Mouse (Mus musculus) MEL (cell line): ENCODE measurements around the gene Creb5. TPM values are rescaled to one million over a fixed set of nuclear protein-coding genes. Genes with fewer than 3 reads are reported as not detected.

ENCODE experiments used
- DNase-seq: peaks from one replicate; pipeline ENCODE4 v3.0.0; 2011; ENCODE audit warnings: low read depth, low spot score
- H3K27ac ChIP-seq: 2 replicates; pipeline ENCODE4 v1.5.1; 2012; ENCODE audit warnings: low read depth, mild to moderate bottlenecking, control low read depth, low read length, moderate library complexity; ENCODE audit not compliant: control insufficient read depth
- H3K27me3 ChIP-seq, 2 experiments: fragments of 150-350 bp in 1 of 2; sonication (generic) in 1 of 2; 2 replicates each; pipeline ENCODE4 v1.6.1; 2012; ENCODE audit warnings: low read length in 2 of 2, mild to moderate bottlenecking in 2 of 2, improper control_type of control experiment in 1 of 2, moderate library complexity in 1 of 2; ENCODE audit not compliant: insufficient read depth in 2 of 2, control insufficient read depth in 1 of 2
- H3K36me3 ChIP-seq, 2 experiments: 2 replicates each; pipeline ENCODE4 v1.6.1; 2012 to 2014; ENCODE audit warnings: low read length in 2 of 2, improper control_type of control experiment in 1 of 2, inconsistent platforms in 1 of 2, mild to moderate bottlenecking in 1 of 2; ENCODE audit not compliant: insufficient read depth in 2 of 2, control insufficient read depth in 1 of 2
- H3K4me1 ChIP-seq, 2 experiments: fragments of 150-350 bp in 1 of 2; sonication (generic) in 1 of 2; 2 replicates each; pipeline ENCODE4 v1.6.1; 2012; ENCODE audit warnings: low read length in 2 of 2, improper control_type of control experiment in 1 of 2, mild to moderate bottlenecking in 1 of 2; ENCODE audit not compliant: insufficient read depth in 2 of 2, control insufficient read depth in 1 of 2
- H3K4me3 ChIP-seq, 2 experiments: fragments of 150-350 bp in 1 of 2; sonication (generic) in 1 of 2; 2 replicates each; pipeline ENCODE4 v1.5.1; 2012; ENCODE audit warnings: low read depth in 2 of 2, low read length in 2 of 2, mild to moderate bottlenecking in 2 of 2, moderate library complexity in 2 of 2, control low read depth in 1 of 2, improper control_type of control experiment in 1 of 2; ENCODE audit not compliant: control insufficient read depth in 1 of 2, insufficient read depth in 1 of 2
- H3K79me2 ChIP-seq: 2 replicates; pipeline ENCODE4 v1.6.1; 2012; ENCODE audit warnings: mild to moderate bottlenecking, low read length, moderate library complexity; ENCODE audit not compliant: control insufficient read depth, poor library complexity, insufficient read depth
- H3K9ac ChIP-seq: 2 replicates; pipeline ENCODE4 v1.6.1; 2012; ENCODE audit warnings: low read depth, mild to moderate bottlenecking, control low read depth, low read length, moderate library complexity; ENCODE audit not compliant: control insufficient read depth, poor library complexity, severe bottlenecking
- H3K9me3 ChIP-seq: fragments of 150-350 bp; sonication (generic); replicated peaks from 2 replicates; pipeline ENCODE4 v1.6.1; 2012; ENCODE audit warnings: mild to moderate bottlenecking, low read length, improper control_type of control experiment, moderate library complexity; ENCODE audit not compliant: insufficient read depth
- BHLHE40 ChIP-seq: IDR thresholded peaks from 2 replicates; pipeline ENCODE4 v1.6.1; 2012; ENCODE audit warnings: low read depth, mild to moderate bottlenecking, inconsistent platforms, low read length, improper control_type of control experiment, borderline replicate concordance
- CHD1 ChIP-seq: IDR thresholded peaks from 2 replicates; pipeline ENCODE4 v1.6.1; 2012; ENCODE audit warnings: low read depth, mild to moderate bottlenecking, inconsistent platforms, low read length, improper control_type of control experiment
- CHD2 ChIP-seq: IDR thresholded peaks from 2 replicates; pipeline ENCODE4 v1.6.1; 2011; ENCODE audit warnings: low read length, improper control_type of control experiment
- CTCF ChIP-seq, 3 experiments: IDR thresholded peaks in 2 of 3; conservative IDR thresholded peaks in 1 of 3; 2 replicates each; pipeline ENCODE4 v1.5.1; 2011 to 2012; ENCODE audit warnings: low read length in 3 of 3, low read depth in 2 of 3, mild to moderate bottlenecking in 2 of 3, improper control_type of control experiment in 1 of 3, inconsistent platforms in 1 of 3, mixed read lengths in 1 of 3, moderate library complexity in 1 of 3; ENCODE audit not compliant: control insufficient read depth in 1 of 3, insufficient read depth in 1 of 3, poor library complexity in 1 of 3, severe bottlenecking in 1 of 3
- ELF1 ChIP-seq: IDR thresholded peaks from 2 replicates; pipeline ENCODE4 v1.6.1; 2014; ENCODE audit warnings: low read depth, mild to moderate bottlenecking, inconsistent platforms, low read length, improper control_type of control experiment, moderate library complexity
- EP300 ChIP-seq, 2 experiments: IDR thresholded peaks; 2 replicates each; pipeline ENCODE4 v1.6.1; 2011; ENCODE audit warnings: improper control_type of control experiment in 2 of 2, low read length in 2 of 2, low read depth in 1 of 2, mild to moderate bottlenecking in 1 of 2
- ETS1 ChIP-seq: IDR thresholded peaks from 2 replicates; pipeline ENCODE4 v1.6.1; 2012; ENCODE audit warnings: low read depth, mild to moderate bottlenecking, inconsistent platforms, low read length, improper control_type of control experiment, moderate library complexity
- GABPA ChIP-seq: IDR thresholded peaks from 2 replicates; pipeline ENCODE4 v1.6.1; 2012; ENCODE audit warnings: low read depth, mild to moderate bottlenecking, inconsistent platforms, low read length, improper control_type of control experiment, moderate library complexity
- GATA1 ChIP-seq: IDR thresholded peaks from 2 replicates; pipeline ENCODE4 v1.6.1; 2011; ENCODE audit warnings: low read depth, low read length, improper control_type of control experiment
- HCFC1 ChIP-seq: IDR thresholded peaks from 2 replicates; pipeline ENCODE4 v1.6.1; 2012; ENCODE audit warnings: low read depth, mild to moderate bottlenecking, inconsistent platforms, low read length, improper control_type of control experiment, moderate library complexity
- JUND ChIP-seq: IDR thresholded peaks from 2 replicates; pipeline ENCODE4 v1.6.1; 2011; ENCODE audit warnings: low read depth, mild to moderate bottlenecking, improper control_type of control experiment, low read length
- KAT2A ChIP-seq: conservative IDR thresholded peaks from 2 replicates; pipeline ENCODE4 v1.6.1; 2012; ENCODE audit warnings: low read depth, low read length, improper control_type of control experiment, inconsistent platforms
- MEF2A ChIP-seq: IDR thresholded peaks from 2 replicates; pipeline ENCODE4 v1.6.1; 2014; ENCODE audit warnings: low read depth, mild to moderate bottlenecking, inconsistent platforms, low read length, improper control_type of control experiment; ENCODE audit not compliant: poor library complexity, insufficient replicate concordance, severe bottlenecking; ENCODE audit errors: extremely low read depth
- MYB ChIP-seq: IDR thresholded peaks from 2 replicates; pipeline ENCODE4 v1.6.1; 2011; ENCODE audit warnings: mild to moderate bottlenecking, low read depth, low read length, improper control_type of control experiment
- NRF1 ChIP-seq: IDR thresholded peaks from 2 replicates; pipeline ENCODE4 v1.6.1; 2014; ENCODE audit warnings: low read depth, mild to moderate bottlenecking, inconsistent platforms, low read length, improper control_type of control experiment, moderate library complexity; ENCODE audit not compliant: poor library complexity, insufficient read depth, severe bottlenecking
- POLR2A ChIP-seq, 2 experiments: IDR thresholded peaks; 2 replicates each; pipeline ENCODE4 v1.6.1; 2011 to 2012; ENCODE audit warnings: low read length in 2 of 2, mild to moderate bottlenecking in 2 of 2, control low read depth in 1 of 2, improper control_type of control experiment in 1 of 2, low read depth in 1 of 2, moderate library complexity in 1 of 2; ENCODE audit not compliant: control insufficient read depth in 1 of 2, insufficient read depth in 1 of 2, poor library complexity in 1 of 2
- POLR2AphosphoS2 ChIP-seq: IDR thresholded peaks from 2 replicates; pipeline ENCODE4 v1.6.1; 2011; ENCODE audit warnings: low read length, improper control_type of control experiment
- POLR2AphosphoS5 ChIP-seq: IDR thresholded peaks from 2 replicates; pipeline ENCODE4 v1.6.1; 2012; ENCODE audit warnings: low read depth, borderline replicate concordance, mild to moderate bottlenecking, inconsistent platforms, low read length, moderate library complexity, mixed read lengths
- RAD21 ChIP-seq: IDR thresholded peaks from 2 replicates; pipeline ENCODE4 v1.6.1; 2011; ENCODE audit warnings: mild to moderate bottlenecking, low read depth, low read length, improper control_type of control experiment
- RCOR1 ChIP-seq: IDR thresholded peaks from 2 replicates; pipeline ENCODE4 v1.6.1; 2012; ENCODE audit warnings: low read depth, mild to moderate bottlenecking, inconsistent platforms, low read length, improper control_type of control experiment
- TAL1 ChIP-seq: IDR thresholded peaks from 2 replicates; pipeline ENCODE4 v1.6.1; 2012; ENCODE audit warnings: mild to moderate bottlenecking, inconsistent platforms, low read length, moderate library complexity, mixed read lengths
- TCF12 ChIP-seq: IDR thresholded peaks from 2 replicates; pipeline ENCODE4 v1.6.1; 2014; ENCODE audit warnings: low read depth, mild to moderate bottlenecking, inconsistent platforms, low read length, improper control_type of control experiment, moderate library complexity
- UBTF ChIP-seq: IDR thresholded peaks from 2 replicates; pipeline ENCODE4 v1.6.1; 2012; ENCODE audit warnings: low read depth, mild to moderate bottlenecking, inconsistent platforms, low read length, improper control_type of control experiment, moderate library complexity, borderline replicate concordance; ENCODE audit not compliant: insufficient read depth
- USF2 ChIP-seq, 2 experiments: IDR thresholded peaks; 2 replicates each; pipeline ENCODE4 v1.6.1; 2011 to 2012; ENCODE audit warnings: improper control_type of control experiment in 2 of 2, low read length in 2 of 2, borderline replicate concordance in 1 of 2, inconsistent platforms in 1 of 2, low read depth in 1 of 2, mild to moderate bottlenecking in 1 of 2; ENCODE audit not compliant: insufficient read depth in 1 of 2
- ZC3H11A ChIP-seq: IDR thresholded peaks from 2 replicates; pipeline ENCODE4 v1.6.1; 2012; ENCODE audit warnings: low read depth, mild to moderate bottlenecking, inconsistent platforms, low read length, improper control_type of control experiment
- ZKSCAN1 ChIP-seq: IDR thresholded peaks from 2 replicates; pipeline ENCODE4 v1.6.1; 2012; ENCODE audit warnings: low read depth, mild to moderate bottlenecking, inconsistent platforms, low read length, improper control_type of control experiment, moderate library complexity
- ZMIZ1 ChIP-seq: IDR thresholded peaks from 2 replicates; pipeline ENCODE4 v1.6.1; 2012; ENCODE audit warnings: low read depth, mild to moderate bottlenecking, inconsistent platforms, low read length, improper control_type of control experiment, moderate library complexity
- ZNF384 ChIP-seq: IDR thresholded peaks from 2 replicates; pipeline ENCODE4 v1.6.1; 2012; ENCODE audit warnings: low read depth, mild to moderate bottlenecking, inconsistent platforms, low read length, improper control_type of control experiment
- polyA plus RNA-seq, 2 experiments: library from polyadenylated mRNA; stranded (reverse) in 1 of 2; unstranded in 1 of 2; fragments of >175 nt in 1 of 2; fragments of >200 nt in 1 of 2; gene quantifications; 2 replicates each; pipeline versions ENCODE4 v1.2.1 to v1.2.4; 2012; ENCODE audit warnings: low replicate concordance in 2 of 2, low read depth in 1 of 2; ENCODE audit not compliant: insufficient read length in 2 of 2, insufficient read depth in 1 of 2, missing spikeins in 1 of 2
- total RNA-seq: library from RNA; depleted of rRNA; stranded (reverse); fragments of 300-350 nt; gene quantifications from 2 replicates; pipeline ENCODE4 v1.2.3, GENCODE M21; 2012

The Creb5 gene
- total and polyA plus RNA-seq, 3 experiments, result not detected

GRCm38 (mm10) chr6:53589746-53590145, 302.7 kb downstream of the Creb5 start:
- Histone ChIP-seq H3K9ac (no peak overlapping the region), H3K27me3 (no peaks in the 10 kb centered on the region), H3K79me2 (no peaks in the 10 kb centered on the region), H3K4me3 (no peak overlapping the region), H3K27ac (no peak overlapping the region), H3K4me1 (no peaks in the 10 kb centered on the region), H3K36me3 (no peaks in the 10 kb centered on the region), H3K9me3 (no peaks in the 10 kb centered on the region)
- TF ChIP-seq ELF1 (no peak), KAT2A (no peak), RAD21 (no peak), BHLHE40 (no peak), GABPA (no peak), TCF12 (no peak), CTCF (IDR thresholded peaks at IDR 0.05 in 2 of 3, conservative IDR thresholded peaks at IDR 0.05 in 1 of 3; ENCODE audit: control insufficient read depth in 1 of 3, insufficient read depth in 1 of 3, low read depth in 2 of 3, low read length in 3 of 3, poor library complexity in 1 of 3, severe bottlenecking in 1 of 3) (no peak), POLR2AphosphoS5 (no peak), USF2 (IDR thresholded peaks at IDR 0.05; ENCODE audit: borderline replicate concordance in 1 of 2, insufficient read depth in 1 of 2, low read depth in 1 of 2, low read length in 2 of 2) (no peak), GATA1 (no peak), UBTF (no peak), JUND (no peak), ZKSCAN1 (no peak), CHD2 (no peak), NRF1 (no peak), CHD1 (no peak), RCOR1 (no peak), ZC3H11A (no peak), MEF2A (no peak), POLR2AphosphoS2 (no peak)
- DNase-seq, result no peak

GRCm38 (mm10) chr6:53592230-53592629, 305.2 kb downstream of the Creb5 start:
- no peaks in the 10 kb centered on the region for H3K4me1 ChIP-seq
- no peaks in the 10 kb centered on the region for H3K36me3 ChIP-seq
- H3K27ac ChIP-seq, result no peak overlapping the region
- H3K4me3 ChIP-seq, result no peak overlapping the region
- H3K9ac ChIP-seq, result no peak overlapping the region
- H3K9me3 ChIP-seq, result no peaks in the 10 kb centered on the region
- TF ChIP-seq POLR2AphosphoS2, result no peak
- TF ChIP-seq ZMIZ1, result no peak
- TF ChIP-seq MYB, result no peak
- TF ChIP-seq ZKSCAN1, result no peak
- TF ChIP-seq POLR2A (IDR thresholded peaks at IDR 0.05; ENCODE audit: control insufficient read depth in 1 of 2, insufficient read depth in 1 of 2, low read depth in 1 of 2, low read length in 2 of 2, poor library complexity in 1 of 2), result no peak
- TF ChIP-seq CTCF (IDR thresholded peaks at IDR 0.05 in 2 of 3, conservative IDR thresholded peaks at IDR 0.05 in 1 of 3; ENCODE audit: control insufficient read depth in 1 of 3, insufficient read depth in 1 of 3, low read depth in 2 of 3, low read length in 3 of 3, poor library complexity in 1 of 3, severe bottlenecking in 1 of 3), result no peak
- TF ChIP-seq EP300 (IDR thresholded peaks at IDR 0.05; ENCODE audit: low read depth in 1 of 2, low read length in 2 of 2), result no peak
- TF ChIP-seq UBTF, result no peak
- TF ChIP-seq ETS1, result no peak
- no peak for TF ChIP-seq ZNF384
- no peak for TF ChIP-seq ELF1
- TF ChIP-seq HCFC1, result no peak
- no peak for TF ChIP-seq USF2 (IDR thresholded peaks at IDR 0.05; ENCODE audit: borderline replicate concordance in 1 of 2, insufficient read depth in 1 of 2, low read depth in 1 of 2, low read length in 2 of 2)
- TF ChIP-seq TAL1, result no peak
- no peak for TF ChIP-seq CHD2
- TF ChIP-seq, all 39 proteins: peak for 0
- H3K27me3 ChIP-seq, result no peaks in the 10 kb centered on the region
- H3K79me2 ChIP-seq, result no peaks in the 10 kb centered on the region
- no peak for DNase-seq
